Mouse (Mus musculus): ENCODE results near the gene Casd1. TPM values are rescaled to one million over a fixed set of nuclear protein-coding genes. Genes with fewer than 3 reads are reported as not detected.

Gene Casd1
- polyA plus RNA-seq (2015; fragmentation: Nextera tagmentation; extraction: Ambion mirVana), result 9.5 and 9.7 TPM in 2 replicates

DNA sequence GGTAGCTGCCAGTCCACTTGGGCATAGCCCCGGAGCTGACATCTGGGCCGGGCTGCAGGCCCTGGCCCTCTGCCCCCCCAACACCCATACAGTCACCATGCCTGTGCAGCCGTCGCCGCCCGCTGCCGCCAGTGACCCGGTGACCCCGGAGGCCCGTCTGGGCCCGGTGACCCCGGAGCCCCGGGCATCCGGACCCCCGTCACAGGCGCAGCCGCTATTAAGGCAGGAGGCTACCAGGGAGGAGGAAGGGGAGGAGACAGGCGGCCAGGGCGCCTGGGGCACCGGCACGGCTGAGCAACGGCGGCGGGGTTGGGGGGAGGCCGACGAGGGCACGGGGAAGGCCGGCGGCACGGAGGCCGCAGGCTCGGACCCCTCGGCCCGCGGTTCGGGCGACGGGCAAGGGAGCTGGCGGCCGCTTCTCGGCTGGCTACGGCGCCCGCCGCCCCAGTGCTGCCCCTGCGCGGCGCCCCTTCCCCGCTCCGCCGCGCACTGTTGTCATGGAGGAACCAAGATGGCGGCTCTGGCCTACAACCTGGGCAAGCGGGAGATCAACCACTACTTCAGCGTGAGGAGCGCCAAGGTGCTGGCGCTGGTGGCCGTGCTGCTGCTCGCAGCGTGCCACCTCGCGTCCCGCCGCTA, at the start of gene Casd1:
Gene Casd1, plus strand, starts transcription at position 182 of the 639 bp plus-strand sequence.
- ATAC-seq (ENCODE audit: low FRiP score, low TSS enrichment), result peak; percentile 85
- DNase-seq (ENCODE audit: low spot score), result peak; percentile 68
- 1% methylated on average over 31 of the region's 64 CpGs for WGBS

DNA sequence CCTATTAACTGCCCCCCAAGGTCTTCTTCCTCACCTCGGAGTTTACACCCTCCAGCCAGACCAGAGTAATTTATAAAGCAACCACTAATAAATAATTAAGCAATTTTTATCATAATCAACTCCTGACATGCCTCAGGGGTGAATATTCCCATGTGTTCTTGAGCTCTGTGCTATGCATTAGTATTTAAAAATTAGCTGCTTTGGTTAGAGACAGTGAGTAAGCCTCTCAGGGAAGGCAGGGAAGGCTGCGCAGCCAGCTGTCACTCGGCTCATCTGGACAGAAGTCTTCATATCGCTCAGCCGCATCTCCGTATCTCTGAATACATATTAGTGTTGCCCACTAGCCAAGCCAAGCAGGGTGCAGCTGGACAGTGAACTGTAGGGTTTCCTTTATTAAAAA, 45.3 kb upstream of the Casd1 start:
- no peak overlapping the region for H3K4me2 ChIP-seq (replicated peaks; ENCODE audit: low read depth)
- DNase-seq (ENCODE audit: low spot score), result no peak
- no peak overlapping the region for H3K27ac ChIP-seq (replicated peaks)
- H3K9me3 ChIP-seq (ENCODE audit: control insufficient read depth, low read length), result no peaks in the 10 kb centered on the region
- H3K4me1 ChIP-seq (replicated peaks; ENCODE audit: control insufficient read depth, insufficient read depth), result no peaks in the 10 kb centered on the region
- H3K9ac ChIP-seq (ENCODE audit: low read length), result no peak overlapping the region
- H3K4me3 ChIP-seq (ENCODE audit: low read depth, low read length), result no peak overlapping the region
- TF ChIP-seq EP300 (optimal IDR thresholded peaks at IDR 0.05) (no peak), CTCF (IDR thresholded peaks at IDR 0.05; ENCODE audit: low read depth) (no peak)
- 73% methylated on average over 6 of the region's 6 CpGs for WGBS
- ATAC-seq (ENCODE audit: low FRiP score, low TSS enrichment), result no peak
- no peaks in the 10 kb centered on the region for H3K36me3 ChIP-seq (ENCODE audit: control insufficient read depth, insufficient read depth, low read length)
- no peaks in the 10 kb centered on the region for H3K27me3 ChIP-seq (ENCODE audit: control insufficient read depth, insufficient read depth, low read length)

More for the DNA sequence above, at the start of gene Casd1:
- peak within 1 kb of the TSS; percentile 94 for H3K4me2 ChIP-seq (replicated peaks; ENCODE audit: low read depth)
- peaks cover 3% of the 10 kb centered on the region; the same call in 1 of the 2 replicates for H3K4me1 ChIP-seq (replicated peaks; ENCODE audit: control insufficient read depth, insufficient read depth)
- no peaks in the 10 kb centered on the region for H3K27me3 ChIP-seq (ENCODE audit: control insufficient read depth, insufficient read depth, low read length)
- TF ChIP-seq CTCF (IDR thresholded peaks at IDR 0.05; ENCODE audit: low read depth) (peak; percentile 26; the same call in 1 of the 2 replicates), EP300 (optimal IDR thresholded peaks at IDR 0.05) (no peak)
- no peaks in the 10 kb centered on the region for H3K9me3 ChIP-seq (ENCODE audit: control insufficient read depth, low read length)
- H3K36me3 ChIP-seq (ENCODE audit: control insufficient read depth, insufficient read depth, low read length), result no peaks in the 10 kb centered on the region
- peak within 1 kb of the TSS; percentile 100 for H3K9ac ChIP-seq (ENCODE audit: low read length)
- peak within 1 kb of the TSS; percentile 97 for H3K27ac ChIP-seq (replicated peaks)
- H3K4me3 ChIP-seq (ENCODE audit: low read depth, low read length), result peak within 1 kb of the TSS; percentile 87

DNA sequence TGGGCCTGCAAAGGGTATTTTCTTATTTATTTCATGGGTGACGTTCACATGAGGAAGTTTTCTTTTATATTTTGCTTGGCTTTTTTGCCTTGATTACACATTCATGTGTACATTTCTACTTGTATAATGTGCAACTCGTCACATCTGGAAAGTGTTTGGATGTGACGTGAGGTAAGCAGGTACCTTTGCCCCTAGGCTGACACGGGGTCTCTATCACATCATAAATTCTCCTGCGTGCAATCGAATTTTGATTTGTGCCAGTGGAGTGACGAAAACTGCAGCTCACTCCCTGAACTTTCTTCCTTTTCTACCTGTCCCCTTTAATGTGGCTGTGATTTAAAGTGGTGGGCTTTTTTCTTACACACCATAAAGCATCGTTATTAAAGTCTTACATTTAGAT, 43.6 kb upstream of the Casd1 start:
- DNase-seq (ENCODE audit: low spot score) (no peak), ATAC-seq (ENCODE audit: low FRiP score, low TSS enrichment) (no peak)
- no peaks in the 10 kb centered on the region for H3K9me3 ChIP-seq (ENCODE audit: control insufficient read depth, low read length)
- TF ChIP-seq EP300 (optimal IDR thresholded peaks at IDR 0.05) (no peak), CTCF (IDR thresholded peaks at IDR 0.05; ENCODE audit: low read depth) (no peak)
- H3K4me2 ChIP-seq (replicated peaks; ENCODE audit: low read depth), result no peak overlapping the region
- H3K4me3 ChIP-seq (ENCODE audit: low read depth, low read length), result no peak overlapping the region
- WGBS, result 66% methylated on average over 8 of the region's 8 CpGs
- H3K36me3 ChIP-seq (ENCODE audit: control insufficient read depth, insufficient read depth, low read length), result no peaks in the 10 kb centered on the region
- H3K27me3 ChIP-seq (ENCODE audit: control insufficient read depth, insufficient read depth, low read length), result no peaks in the 10 kb centered on the region
- no peak overlapping the region for H3K9ac ChIP-seq (ENCODE audit: low read length)
- no peak overlapping the region for H3K27ac ChIP-seq (replicated peaks)
- H3K4me1 ChIP-seq (replicated peaks; ENCODE audit: control insufficient read depth, insufficient read depth), result no peaks in the 10 kb centered on the region; the same call in 1 of the 2 replicates

DNA sequence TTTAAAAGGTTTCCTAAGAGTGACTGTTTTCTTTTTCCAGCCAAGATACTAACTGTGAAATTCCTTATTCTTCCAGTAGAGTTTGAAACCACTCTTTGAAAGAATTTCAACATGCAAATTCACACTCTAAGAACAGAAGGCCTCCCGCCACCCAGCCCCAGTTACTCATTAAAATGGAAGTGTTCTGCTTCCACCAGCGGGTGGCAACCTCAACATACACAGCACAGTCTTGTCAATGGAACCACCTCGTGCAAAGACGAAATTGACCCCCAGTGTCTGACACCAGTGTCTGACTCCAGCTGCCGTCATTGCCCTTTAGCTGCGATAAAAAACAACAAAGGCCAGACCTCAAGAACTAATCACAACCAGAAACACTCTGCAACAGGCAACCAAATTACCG, 43.0 kb upstream of the Casd1 start:
- 19% methylated on average over 7 of the region's 7 CpGs for WGBS
- Histone ChIP-seq H3K9ac (ENCODE audit: low read length) (no peak overlapping the region), H3K27me3 (ENCODE audit: control insufficient read depth, insufficient read depth, low read length) (no peaks in the 10 kb centered on the region), H3K27ac (replicated peaks) (no peak overlapping the region), H3K4me2 (replicated peaks; ENCODE audit: low read depth) (no peak overlapping the region), H3K36me3 (ENCODE audit: control insufficient read depth, insufficient read depth, low read length) (no peaks in the 10 kb centered on the region), H3K9me3 (ENCODE audit: control insufficient read depth, low read length) (no peaks in the 10 kb centered on the region), H3K4me3 (ENCODE audit: low read depth, low read length) (no peak overlapping the region), H3K4me1 (replicated peaks; ENCODE audit: control insufficient read depth, insufficient read depth) (no peaks in the 10 kb centered on the region; the same call in 1 of the 2 replicates)
- TF ChIP-seq CTCF (IDR thresholded peaks at IDR 0.05; ENCODE audit: low read depth) (peak; percentile 80), EP300 (optimal IDR thresholded peaks at IDR 0.05) (no peak)
- ATAC-seq (ENCODE audit: low FRiP score, low TSS enrichment) (peak; percentile 77; the same call in 1 of the 2 replicates), DNase-seq (ENCODE audit: low spot score) (peak; percentile 40)

DNA sequence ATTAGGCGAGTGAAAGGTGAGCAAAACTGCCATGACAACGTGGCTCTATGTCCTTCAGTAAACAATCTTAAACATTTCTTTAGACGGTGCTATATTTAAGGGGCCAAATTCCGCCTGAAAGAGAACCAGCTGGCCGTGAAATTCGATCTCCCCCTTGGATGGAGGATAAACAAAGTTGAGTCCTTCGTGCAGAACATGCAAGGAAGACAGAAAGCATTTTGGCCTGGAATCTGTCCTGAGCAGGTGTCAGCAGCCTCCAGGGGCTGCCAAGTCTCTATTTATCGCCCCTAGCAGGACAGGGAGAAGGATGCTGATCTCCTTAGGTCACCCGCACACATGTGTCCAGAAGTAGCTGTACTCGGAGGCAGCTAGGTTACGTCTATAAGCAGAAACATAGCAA, 39.5 kb upstream of the Casd1 start:
- Histone ChIP-seq H3K4me1 (replicated peaks; ENCODE audit: control insufficient read depth, insufficient read depth) (no peaks in the 10 kb centered on the region; the same call in 1 of the 2 replicates), H3K4me3 (ENCODE audit: low read depth, low read length) (no peak overlapping the region), H3K27ac (replicated peaks) (no peak overlapping the region), H3K4me2 (replicated peaks; ENCODE audit: low read depth) (no peak overlapping the region; the same call in 1 of the 2 replicates), H3K27me3 (ENCODE audit: control insufficient read depth, insufficient read depth, low read length) (no peaks in the 10 kb centered on the region), H3K36me3 (ENCODE audit: control insufficient read depth, insufficient read depth, low read length) (no peaks in the 10 kb centered on the region), H3K9ac (ENCODE audit: low read length) (no peak overlapping the region), H3K9me3 (ENCODE audit: control insufficient read depth, low read length) (no peaks in the 10 kb centered on the region)
- TF ChIP-seq CTCF (IDR thresholded peaks at IDR 0.05; ENCODE audit: low read depth), result no peak
- no peak for TF ChIP-seq EP300 (optimal IDR thresholded peaks at IDR 0.05)
- 17% methylated on average over 11 of the region's 11 CpGs for WGBS
- DNase-seq (ENCODE audit: low spot score) (peak; percentile 19), ATAC-seq (ENCODE audit: low FRiP score, low TSS enrichment) (peak; percentile 57; the same call in 1 of the 2 replicates)

DNA sequence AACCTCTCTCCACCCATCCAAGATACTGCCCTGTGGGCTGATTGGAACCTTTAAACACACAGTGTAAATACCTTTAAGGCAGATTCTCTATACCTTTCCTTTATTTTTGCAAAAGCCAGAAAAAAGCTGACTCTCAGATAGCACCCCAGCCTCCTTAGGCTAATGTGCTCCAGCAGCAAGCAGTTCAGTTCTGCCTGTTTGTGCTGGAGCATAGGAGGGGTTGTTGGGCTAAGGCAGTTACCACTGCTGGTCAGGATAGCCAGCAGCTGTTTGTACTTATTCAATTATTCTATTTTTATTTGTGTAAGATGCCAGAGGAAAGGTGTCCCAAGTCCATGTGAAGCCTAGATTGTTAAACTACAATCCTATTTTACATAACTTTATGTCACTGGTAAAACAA, 39.0 kb upstream of the Casd1 start:
- H3K4me2 ChIP-seq (replicated peaks; ENCODE audit: low read depth), result no peak overlapping the region; the same call in 1 of the 2 replicates
- no peak for ATAC-seq (ENCODE audit: low FRiP score, low TSS enrichment)
- H3K27ac ChIP-seq (replicated peaks), result no peak overlapping the region

More for the DNA sequence above, 39.0 kb upstream of the Casd1 start:
- H3K9ac ChIP-seq (ENCODE audit: low read length), result no peak overlapping the region
- H3K36me3 ChIP-seq (ENCODE audit: control insufficient read depth, insufficient read depth, low read length), result no peaks in the 10 kb centered on the region
- H3K4me1 ChIP-seq (replicated peaks; ENCODE audit: control insufficient read depth, insufficient read depth), result no peaks in the 10 kb centered on the region; the same call in 1 of the 2 replicates
- H3K4me3 ChIP-seq (ENCODE audit: low read depth, low read length), result no peak overlapping the region
- no peaks in the 10 kb centered on the region for H3K9me3 ChIP-seq (ENCODE audit: control insufficient read depth, low read length)
- no peak for TF ChIP-seq CTCF (IDR thresholded peaks at IDR 0.05; ENCODE audit: low read depth)
- no peak for TF ChIP-seq EP300 (optimal IDR thresholded peaks at IDR 0.05)
- H3K27me3 ChIP-seq (ENCODE audit: control insufficient read depth, insufficient read depth, low read length), result no peaks in the 10 kb centered on the region
- no peak for DNase-seq (ENCODE audit: low spot score)
